Mouse (Mus musculus): ENCODE data around the gene Gm6502.
"Not testable (repeated sequence)": the region's sequence is repeated elsewhere in the genome, so short reads cannot be mapped to it uniquely, and the experiment has no call there.

Gene Gm6502

GRCm38 (mm10) chr5:94314135-94314534 is at the start of gene Gm6502:
TSS of gene Gm6502 (plus strand) at chr5:94314435.
- DNase-seq (ENCODE audit: low spot score in 2 of 2) = not testable (repeated sequence)

- not testable (repeated sequence) for DNase-seq (ENCODE audit: low spot score in 2 of 2)
Measured at GRCm38 (mm10) chr5:94306696-94307095, 7.5 kb upstream of the Gm6502 start, which contains the start of gene A430089I19Rik. TSS of gene A430089I19Rik (minus strand) at chr5:94306796.

GRCm38 (mm10) chr5:94339449-94339848 is 25.2 kb downstream of the Gm6502 start, which contains the start of gene AA792892:
TSS of gene AA792892 (plus strand) at chr5:94339749.
- DNase-seq (ENCODE audit: low spot score in 2 of 2) = not testable (repeated sequence)
